16 mouse cellular contexts compared by ENCODE assay signal in the genomic region with DNA sequence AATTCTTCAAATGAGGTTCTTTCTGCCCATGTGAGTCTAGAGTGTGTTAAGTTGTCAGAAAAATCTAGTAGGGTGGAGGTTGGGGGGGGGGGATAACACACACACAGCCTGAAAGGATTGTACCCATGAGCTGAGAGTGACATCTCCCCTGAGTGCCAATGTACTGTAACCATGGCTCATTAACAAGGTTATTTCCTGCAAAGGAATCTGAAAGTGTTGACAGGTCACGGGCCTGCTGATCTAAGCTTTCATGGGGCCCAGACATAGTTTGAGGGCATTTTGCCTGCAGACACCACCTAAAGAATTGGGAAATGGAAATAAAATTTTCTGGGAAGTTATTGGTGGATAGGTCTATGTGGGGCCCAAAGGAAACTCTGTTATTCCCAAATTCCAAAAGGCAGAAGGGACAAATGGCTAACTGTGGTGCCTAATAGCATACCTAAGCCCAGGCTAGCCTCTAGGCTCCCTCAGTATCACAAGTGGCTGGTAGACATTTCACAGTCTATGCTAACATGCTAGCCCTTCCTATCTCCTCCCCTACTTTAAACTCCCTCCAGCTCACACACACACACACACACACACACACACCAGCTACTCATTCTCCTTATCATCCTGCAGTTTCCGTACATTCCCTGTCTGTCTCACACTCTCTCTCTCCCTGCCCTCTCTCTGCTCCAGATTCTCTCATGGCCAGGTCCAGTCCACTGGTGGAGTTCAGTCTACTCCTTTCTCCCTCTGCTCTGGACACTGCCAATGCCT.
DNase-seq lines count a peak whose midpoint lies in the region; ATAC-seq and TF ChIP-seq lines count a peak whose summit lies in the region.
"Had no signal": no experiment of that assay in that cellular context is flagged by ENCODE, and none has a peak within 500 bp of the region (broad histone marks: within the 10 kb centered on the region; RNA-seq: fewer than 3 reads in every experiment).

No protein-coding gene starts in this region.

- WGBS in heart, adult 2 months, result 67% methylated on average over 2 of the region's 2 CpGs
- 65% methylated on average over 2 of the region's 2 CpGs for WGBS in midbrain, embryonic 13.5 days
- 85% methylated on average over 2 of the region's 2 CpGs for WGBS in midbrain, embryonic 10.5 days
- WGBS in forebrain, embryonic 15.5 days, result 37% methylated on average over 2 of the region's 2 CpGs

- peak overlapping the region; percentile 61 for H3K27ac ChIP-seq in heart, adult 2 months
- H3K27ac ChIP-seq in midbrain, embryonic 13.5 days, result no peak overlapping the region
- no peak overlapping the region for H3K27ac ChIP-seq in midbrain, embryonic 10.5 days (replicated peaks)
- H3K27ac ChIP-seq in forebrain, embryonic 15.5 days (replicated peaks), result no peak overlapping the region
- H3K27ac ChIP-seq: left cerebral cortex, adult 2 months; limb, embryonic 15.5 days; neural tube, embryonic 12.5 days had no signal

- intact Hi-C loops in heart, adult 2 months (cut with DNase I), result no loop called here
- intact Hi-C loops in heart, postnatal 10 days (cut with DNase I), result no loop called here

- H3K4me3 ChIP-seq in heart, adult 2 months, result no peak overlapping the region
- H3K4me3 ChIP-seq in midbrain, embryonic 13.5 days (replicated peaks), result no peak overlapping the region
- H3K4me3 ChIP-seq in midbrain, embryonic 10.5 days, result no peak overlapping the region
- H3K4me3 ChIP-seq in forebrain, embryonic 15.5 days, result no peak overlapping the region
- H3K4me3 ChIP-seq: left cerebral cortex, adult 2 months; limb, embryonic 15.5 days; neural tube, embryonic 12.5 days had no signal

- no peak for TF ChIP-seq POLR2A in heart, adult 2 months (IDR thresholded peaks at IDR 0.05; ENCODE audit: insufficient read depth, low read depth, low read length)

- 0 out of 2 replicates have a peak, but pooled peaks have one; percentile 37 for ATAC-seq in midbrain, embryonic 13.5 days
- ATAC-seq in forebrain, embryonic 15.5 days (replicated peaks), result 0 out of 2 replicates have a peak, but pooled peaks have one; percentile 16
- ATAC-seq: lung, postnatal 0 days had no signal

- no peak overlapping the region for H3K9ac ChIP-seq in heart, adult 2 months (ENCODE audit: low read depth, low read length)
- H3K9ac ChIP-seq in midbrain, embryonic 13.5 days (replicated peaks), result no peak overlapping the region
- no peak overlapping the region for H3K9ac ChIP-seq in forebrain, embryonic 15.5 days (replicated peaks)
- H3K9ac ChIP-seq: limb, embryonic 15.5 days; neural tube, embryonic 12.5 days had no signal

- no peak overlapping the region for H3K4me2 ChIP-seq in midbrain, embryonic 13.5 days (replicated peaks)
- H3K4me2 ChIP-seq in forebrain, embryonic 15.5 days (replicated peaks), result no peak overlapping the region
- H3K4me2 ChIP-seq: limb, embryonic 15.5 days; neural tube, embryonic 12.5 days had no signal

- peaks cover 2% of the 10 kb centered on the region; the same call in 1 of the 2 replicates for H3K36me3 ChIP-seq in heart, adult 2 months (ENCODE audit: control insufficient read depth, insufficient read depth, low read length)
- H3K36me3 ChIP-seq in midbrain, embryonic 13.5 days, result no peaks in the 10 kb centered on the region
- H3K36me3 ChIP-seq in midbrain, embryonic 10.5 days, result no peaks in the 10 kb centered on the region
- no peaks in the 10 kb centered on the region for H3K36me3 ChIP-seq in forebrain, embryonic 15.5 days
- H3K36me3 ChIP-seq: limb, embryonic 15.5 days; neural tube, embryonic 12.5 days had no signal

- DNase-seq in heart, adult 2 months, result no peak
- no peak for DNase-seq in heart, postnatal 10 days
- DNase-seq in midbrain, embryonic 10.5 days (ENCODE audit: low spot score), result no peak
- DNase-seq in heart, postnatal 4 days, result peak; percentile 35
- DNase-seq in kidney, adult 8-10 months, result no peak
- no peak for DNase-seq in cerebellum, postnatal 14 days
- DNase-seq: adrenal gland, postnatal 14 days; B cell, adult 2 months; cerebellum, postnatal 36 days; kidney, adult 11 months had no signal

- no peaks in the 10 kb centered on the region for H3K79me2 ChIP-seq in heart, adult 2 months (replicated peaks; ENCODE audit: control insufficient read depth, insufficient read depth, low read length)

- peaks cover 9% of the 10 kb centered on the region for H3K4me1 ChIP-seq in heart, adult 2 months (ENCODE audit: control insufficient read depth, insufficient read depth, low read length)
- peaks cover 10% of the 10 kb centered on the region for H3K4me1 ChIP-seq in midbrain, embryonic 13.5 days (replicated peaks)
- peaks cover 16% of the 10 kb centered on the region for H3K4me1 ChIP-seq in midbrain, embryonic 10.5 days
- H3K4me1 ChIP-seq in forebrain, embryonic 15.5 days, result 0 out of 2 replicates have a peak, but pooled peaks cover 7% of the 10 kb centered on the region
- H3K4me1 ChIP-seq: limb, embryonic 15.5 days; neural tube, embryonic 12.5 days had no signal

- H3K27me3 ChIP-seq in heart, adult 2 months (ENCODE audit: control insufficient read depth, insufficient read depth, low read length), result no peaks in the 10 kb centered on the region
- H3K27me3 ChIP-seq in midbrain, embryonic 13.5 days, result no peaks in the 10 kb centered on the region
- no peaks in the 10 kb centered on the region for H3K27me3 ChIP-seq in midbrain, embryonic 10.5 days (ENCODE audit: low read depth, poor library complexity, severe bottlenecking)
- H3K27me3 ChIP-seq in forebrain, embryonic 15.5 days, result no peaks in the 10 kb centered on the region
- H3K27me3 ChIP-seq: limb, embryonic 15.5 days; neural tube, embryonic 12.5 days had no signal

- H3K9me3 ChIP-seq in midbrain, embryonic 13.5 days, result no peaks in the 10 kb centered on the region
- H3K9me3 ChIP-seq in midbrain, embryonic 10.5 days (replicated peaks), result no peaks in the 10 kb centered on the region
- no peaks in the 10 kb centered on the region for H3K9me3 ChIP-seq in forebrain, embryonic 15.5 days
- H3K9me3 ChIP-seq: limb, embryonic 15.5 days; neural tube, embryonic 12.5 days had no signal

- no peak for TF ChIP-seq EP300 in heart, adult 2 months (IDR thresholded peaks at IDR 0.05; ENCODE audit: insufficient read depth, low read depth, low read length)

- TF ChIP-seq CTCF in heart, adult 2 months (IDR thresholded peaks at IDR 0.05), result no peak
